Mouse (Mus musculus) right cerebral cortex, postnatal 36 days (tissue): ENCODE data around the gene Actr2.

ENCODE experiments used
- DNase-seq, 2 experiments: peaks; one replicate each; pipeline ENCODE4 v3.0.0; 2022; ENCODE audit warnings: low spot score in 2 of 2, mixed read lengths in 1 of 2

Gene Actr2

GRCm38 (mm10) chr11:20017937-20018336 is 94.8 kb downstream of the Actr2 start:
- no peak for DNase-seq

GRCm38 (mm10) chr11:20013366-20013765 is 99.3 kb downstream of the Actr2 start:
- no peak for DNase-seq
